Mouse (Mus musculus): Measurements from ENCODE around the gene Exosc1. TPM values are rescaled to one million over a fixed set of nuclear protein-coding genes. Genes with fewer than 3 reads are reported as not detected.

The Exosc1 gene
- polyA plus RNA-seq, 1 experiment from 2014 or later: 31.4 TPM

Other genes with a start within 250 kb of the Exosc1 start
- gene Slit1, start 189.8 kb downstream of the Exosc1 start, polyA plus RNA-seq (2015; fragmentation: Nextera tagmentation; extraction: Ambion mirVana): 0.05 TPM in 2 replicates
- 26.6 and 29.4 TPM in 2 replicates for gene Arhgap19, start 131.4 kb downstream of the Exosc1 start, polyA plus RNA-seq (2015; fragmentation: Nextera tagmentation; extraction: Ambion mirVana)
- gene Frat1, start 103.5 kb downstream of the Exosc1 start, polyA plus RNA-seq (2015; fragmentation: Nextera tagmentation; extraction: Ambion mirVana): 8.5 and 9.1 TPM in 2 replicates
- 4.4 and 4.5 TPM in 2 replicates for gene Frat2, start 85.3 kb downstream of the Exosc1 start, polyA plus RNA-seq (2015; fragmentation: Nextera tagmentation; extraction: Ambion mirVana)
- gene Rrp12, start 37.2 kb downstream of the Exosc1 start, polyA plus RNA-seq (2015; fragmentation: Nextera tagmentation; extraction: Ambion mirVana): 8.5 and 8.6 TPM in 2 replicates
- gene Pgam1, start 21.5 kb downstream of the Exosc1 start, polyA plus RNA-seq (2015; fragmentation: Nextera tagmentation; extraction: Ambion mirVana): 267 and 322 TPM in 2 replicates
- gene Zdhhc16, start 57 bp upstream of the Exosc1 start, polyA plus RNA-seq (2015; fragmentation: Nextera tagmentation; extraction: Ambion mirVana): 33.7 and 39.6 TPM in 2 replicates
- gene Mms19, start 47.7 kb upstream of the Exosc1 start, polyA plus RNA-seq (2015; fragmentation: Nextera tagmentation; extraction: Ambion mirVana): 10.1 and 10.3 TPM in 2 replicates
- 5.2 and 6.3 TPM in 2 replicates for gene Ubtd1, start 48.3 kb upstream of the Exosc1 start, polyA plus RNA-seq (2015; fragmentation: Nextera tagmentation; extraction: Ambion mirVana)
- 0.17 and 0.21 TPM in 2 replicates for gene Ankrd2, start 102.6 kb upstream of the Exosc1 start, polyA plus RNA-seq (2015; fragmentation: Nextera tagmentation; extraction: Ambion mirVana)
- gene Hoga1, start 112.2 kb upstream of the Exosc1 start, polyA plus RNA-seq (2015; fragmentation: Nextera tagmentation; extraction: Ambion mirVana): 50.6 and 59.0 TPM in 2 replicates
- gene 4933411K16Rik, start 118.8 kb upstream of the Exosc1 start, polyA plus RNA-seq (2015; fragmentation: Nextera tagmentation; extraction: Ambion mirVana): 0.22 and 0.26 TPM in 2 replicates
- 1.4 TPM in 2 replicates for gene Morn4, start 152.9 kb upstream of the Exosc1 start, polyA plus RNA-seq (2015; fragmentation: Nextera tagmentation; extraction: Ambion mirVana)
- gene Pi4k2a, start 157.0 kb upstream of the Exosc1 start, polyA plus RNA-seq (2015; fragmentation: Nextera tagmentation; extraction: Ambion mirVana): 10.5 and 11.1 TPM in 2 replicates
- 19.9 and 25.0 TPM in 2 replicates for gene Avpi1, start 195.6 kb upstream of the Exosc1 start, polyA plus RNA-seq (2015; fragmentation: Nextera tagmentation; extraction: Ambion mirVana)
- gene Marveld1, start 214.0 kb upstream of the Exosc1 start, polyA plus RNA-seq (2015; fragmentation: Nextera tagmentation; extraction: Ambion mirVana): 3.2 and 4.7 TPM in 2 replicates
- 8.8 and 10.1 TPM in 2 replicates for gene Zfyve27, start 230.5 kb upstream of the Exosc1 start, polyA plus RNA-seq (2015; fragmentation: Nextera tagmentation; extraction: Ambion mirVana)

All from liver, embryonic 15.5 days (tissue).